Mouse (Mus musculus): Measurements from ENCODE around the gene Gm11111.

Gene Gm11111

DNA sequence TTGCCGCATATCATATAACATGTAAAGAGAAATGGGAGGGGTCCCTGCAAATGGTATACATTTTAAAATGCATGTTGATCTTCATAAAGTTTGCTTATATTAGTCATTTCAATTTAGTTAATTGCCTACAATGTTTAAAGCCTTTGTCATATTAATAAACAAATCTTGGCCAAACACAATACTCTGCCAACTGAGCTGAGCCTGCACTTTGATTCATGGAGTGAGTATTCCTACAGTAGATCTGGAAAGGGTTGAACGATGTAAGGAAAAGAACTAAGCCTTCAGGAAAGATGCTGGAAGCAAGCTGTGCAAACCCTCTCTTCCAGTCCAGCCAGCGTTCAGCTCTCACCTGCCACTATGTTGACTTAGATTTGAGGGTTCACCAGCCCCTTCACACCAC, 29.6 kb downstream of the Gm11111 start:
- DNase-seq (ENCODE audit: low read depth): no peak

DNA sequence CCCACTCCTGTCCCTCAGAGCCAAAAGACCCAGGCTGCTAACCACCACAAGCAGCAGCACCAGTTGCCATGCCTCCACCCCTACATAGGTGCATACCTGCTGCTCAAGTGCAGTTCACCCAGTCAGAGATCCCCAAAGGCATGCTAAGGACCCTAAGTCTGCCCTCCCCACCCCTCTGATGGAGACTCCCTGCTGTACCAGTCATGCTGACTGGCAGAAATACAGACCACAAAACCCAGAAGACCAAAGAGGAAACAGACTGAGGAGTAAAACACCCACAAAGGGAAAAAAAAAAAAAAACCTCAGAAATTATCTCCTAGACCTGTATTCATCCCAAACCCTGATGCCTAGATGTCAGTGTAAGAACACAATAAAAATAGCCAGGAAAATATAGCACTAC, 33.4 kb downstream of the Gm11111 start:
- no peak for DNase-seq (ENCODE audit: low read depth)
